Mouse (Mus musculus): ENCODE measurements around the gene Unc119. TPM values are rescaled to one million over a fixed set of nuclear protein-coding genes. Genes with fewer than 3 reads are reported as not detected.

The Unc119 gene
- polyA plus RNA-seq, 1 experiment from 2014 or later = 39.4 TPM

- no peak for ATAC-seq (ENCODE audit: low FRiP score, low TSS enrichment)
- no peaks in the 10 kb centered on the region for H3K27me3 ChIP-seq (ENCODE audit: insufficient read depth, low read length)
- H3K9ac ChIP-seq (replicated peaks; ENCODE audit: low read length) = no peak overlapping the region
- no peak overlapping the region for H3K27ac ChIP-seq (ENCODE audit: low read length)
- H3K4me1 ChIP-seq (ENCODE audit: insufficient read depth, low read length) = no peaks in the 10 kb centered on the region
- no peak overlapping the region for H3K4me3 ChIP-seq (ENCODE audit: low read length)
- no peak overlapping the region for H3K4me2 ChIP-seq (replicated peaks; ENCODE audit: low read depth, low read length)
- H3K36me3 ChIP-seq (ENCODE audit: insufficient read depth, low read length) = peaks cover 18% of the 10 kb centered on the region
- no peaks in the 10 kb centered on the region for H3K9me3 ChIP-seq (ENCODE audit: low read length)
- 93% methylated on average over 8 of the region's 8 CpGs for WGBS
Measured at GRCm38 (mm10) chr11:78337040-78337439, 6.2 kb upstream of the Unc119 start.

- Histone ChIP-seq H3K36me3 (ENCODE audit: insufficient read depth, low read length) (peaks cover 10% of the 10 kb centered on the region), H3K4me3 (ENCODE audit: low read length) (no peak overlapping the region), H3K27ac (ENCODE audit: low read length) (no peak overlapping the region), H3K9ac (replicated peaks; ENCODE audit: low read length) (no peak overlapping the region), H3K4me1 (ENCODE audit: insufficient read depth, low read length) (peaks cover 28% of the 10 kb centered on the region), H3K27me3 (ENCODE audit: insufficient read depth, low read length) (no peaks in the 10 kb centered on the region), H3K9me3 (ENCODE audit: low read length) (no peaks in the 10 kb centered on the region), H3K4me2 (replicated peaks; ENCODE audit: low read depth, low read length) (no peak overlapping the region)
- ATAC-seq (ENCODE audit: low FRiP score, low TSS enrichment) = no peak
- 73% methylated on average over 12 of the region's 12 CpGs for WGBS
Measured at GRCm38 (mm10) chr11:78341702-78342101, 1.6 kb upstream of the Unc119 start.

DNA sequence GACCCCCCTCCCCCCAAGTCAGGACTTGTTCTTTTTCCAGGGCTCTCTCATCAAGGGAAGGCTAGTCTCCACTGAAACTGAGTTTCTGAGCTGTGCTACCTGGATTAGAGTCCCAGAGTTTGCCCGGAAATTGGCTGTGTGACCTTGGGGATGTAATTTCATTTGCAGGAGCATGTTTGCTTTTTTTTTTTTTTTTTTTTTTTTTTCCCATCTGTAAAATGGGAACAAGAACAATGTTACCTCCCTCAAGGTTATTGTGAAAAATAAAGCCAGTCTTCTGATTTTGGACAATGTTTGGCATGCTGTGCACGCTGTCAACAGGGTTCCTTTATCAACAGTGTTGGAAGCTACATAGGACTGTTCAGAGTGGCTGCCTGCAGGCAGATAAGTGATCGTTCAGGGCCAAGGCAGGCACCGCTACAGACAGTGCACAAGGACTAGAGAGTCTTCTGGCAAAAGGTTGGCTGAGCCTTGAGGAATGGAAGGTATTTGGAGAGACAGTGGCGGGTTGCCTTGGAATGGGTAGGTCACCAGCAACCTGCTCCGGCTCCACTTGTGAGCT lies 1.1 kb downstream of the Unc119 start:
- peak overlapping the region; percentile 80 for H3K4me2 ChIP-seq (replicated peaks; ENCODE audit: low read depth, low read length)
- H3K9me3 ChIP-seq (ENCODE audit: low read length) = no peaks in the 10 kb centered on the region
- H3K27me3 ChIP-seq (ENCODE audit: insufficient read depth, low read length) = no peaks in the 10 kb centered on the region
- H3K4me3 ChIP-seq (ENCODE audit: low read length) = peak overlapping the region; percentile 75
- 76% methylated on average over 6 of the region's 6 CpGs for WGBS
- H3K4me1 ChIP-seq (ENCODE audit: insufficient read depth, low read length) = peaks cover 31% of the 10 kb centered on the region
- H3K9ac ChIP-seq (replicated peaks; ENCODE audit: low read length) = peak overlapping the region; percentile 77
- no peak for ATAC-seq (ENCODE audit: low FRiP score, low TSS enrichment)
- H3K36me3 ChIP-seq (ENCODE audit: insufficient read depth, low read length) = peaks cover 10% of the 10 kb centered on the region; the same call in 1 of the 2 replicates
- no peak overlapping the region; the same call in 1 of the 2 replicates for H3K27ac ChIP-seq (ENCODE audit: low read length)

DNA sequence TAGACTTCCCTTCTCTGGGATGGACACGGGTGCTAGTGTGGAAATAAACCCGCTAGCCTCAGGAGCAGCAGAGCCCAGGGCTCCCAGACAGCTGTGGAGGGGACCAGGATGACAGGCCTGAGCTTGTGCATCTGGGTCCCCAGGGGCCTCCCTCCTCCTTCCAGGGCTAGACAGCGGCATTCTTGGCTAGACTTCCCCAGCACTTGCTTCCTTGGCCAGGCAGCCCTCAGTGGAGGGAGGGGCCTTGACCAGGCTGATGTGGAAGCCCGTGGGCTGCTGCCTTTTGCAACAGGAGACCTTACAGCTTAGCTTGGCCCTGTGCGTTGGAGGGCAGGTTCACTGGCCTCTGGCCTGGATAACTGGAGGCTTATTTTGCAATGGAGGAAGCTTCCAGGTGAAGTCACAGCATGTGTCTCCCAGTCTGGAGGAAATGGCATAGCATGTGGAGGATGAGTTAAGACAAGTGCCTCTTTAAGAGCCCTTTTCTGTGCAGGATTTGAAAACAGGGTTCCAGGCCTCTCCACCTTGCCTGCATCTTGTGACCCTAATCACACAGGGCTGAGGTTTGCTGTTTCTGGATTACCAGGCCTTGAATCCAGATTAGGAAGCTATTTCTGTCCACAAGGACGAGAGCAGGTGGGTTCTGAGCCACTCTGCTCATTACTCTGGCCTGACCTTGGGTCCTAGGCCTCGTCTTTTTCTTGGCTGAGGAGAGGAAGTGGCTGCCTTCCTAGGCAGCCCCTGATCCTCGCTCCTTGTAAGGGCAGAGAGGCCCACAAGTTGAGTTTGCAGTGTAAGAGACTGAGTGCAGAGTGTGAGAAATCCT lies 1.8 kb downstream of the Unc119 start:
- Histone ChIP-seq H3K4me1 (ENCODE audit: insufficient read depth, low read length) (peaks cover 37% of the 10 kb centered on the region), H3K9ac (replicated peaks; ENCODE audit: low read length) (peak overlapping the region; percentile 3; the same call in 1 of the 2 replicates), H3K36me3 (ENCODE audit: insufficient read depth, low read length) (peaks cover 9% of the 10 kb centered on the region; the same call in 1 of the 2 replicates), H3K9me3 (ENCODE audit: low read length) (no peaks in the 10 kb centered on the region), H3K27ac (ENCODE audit: low read length) (no peak overlapping the region), H3K4me3 (ENCODE audit: low read length) (peak overlapping the region; percentile 75; the same call in 1 of the 2 replicates), H3K27me3 (ENCODE audit: insufficient read depth, low read length) (no peaks in the 10 kb centered on the region), H3K4me2 (replicated peaks; ENCODE audit: low read depth, low read length) (peak overlapping the region; percentile 80; the same call in 1 of the 2 replicates)
- peak; percentile 22; the same call in 1 of the 2 replicates for ATAC-seq (ENCODE audit: low FRiP score, low TSS enrichment)
- WGBS = 45% methylated on average over 8 of the region's 8 CpGs

DNA sequence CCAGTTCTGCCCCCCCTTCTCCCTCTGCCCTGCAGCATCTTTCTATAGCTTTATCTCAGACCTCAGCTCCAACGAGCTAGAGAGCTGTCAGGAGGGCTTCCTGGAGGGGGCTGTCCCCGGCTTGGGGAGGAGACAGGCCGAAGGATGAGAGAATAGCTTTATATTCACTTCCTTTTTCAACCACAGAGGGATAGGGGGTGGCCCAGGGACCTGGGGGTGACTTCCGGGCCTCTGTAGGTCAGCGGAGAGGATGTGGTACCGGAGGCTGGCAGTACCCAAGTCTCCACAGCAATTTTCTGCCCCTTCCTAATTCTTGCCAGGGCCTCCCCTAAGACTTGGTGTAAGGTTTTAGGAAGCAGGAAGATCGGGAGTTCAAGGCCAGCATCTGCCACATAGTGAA lies 2.5 kb downstream of the Unc119 start:
- peaks cover 7% of the 10 kb centered on the region; the same call in 1 of the 2 replicates for H3K36me3 ChIP-seq (ENCODE audit: insufficient read depth, low read length)
- ATAC-seq (ENCODE audit: low FRiP score, low TSS enrichment) = no peak
- H3K27ac ChIP-seq (ENCODE audit: low read length) = no peak overlapping the region
- no peaks in the 10 kb centered on the region for H3K27me3 ChIP-seq (ENCODE audit: insufficient read depth, low read length)
- H3K4me1 ChIP-seq (ENCODE audit: insufficient read depth, low read length) = peaks cover 37% of the 10 kb centered on the region
- 75% methylated on average over 7 of the region's 7 CpGs for WGBS
- H3K4me3 ChIP-seq (ENCODE audit: low read length) = no peak overlapping the region
- no peak overlapping the region for H3K4me2 ChIP-seq (replicated peaks; ENCODE audit: low read depth, low read length)
- H3K9me3 ChIP-seq (ENCODE audit: low read length) = no peaks in the 10 kb centered on the region
- no peak overlapping the region for H3K9ac ChIP-seq (replicated peaks; ENCODE audit: low read length)

DNA sequence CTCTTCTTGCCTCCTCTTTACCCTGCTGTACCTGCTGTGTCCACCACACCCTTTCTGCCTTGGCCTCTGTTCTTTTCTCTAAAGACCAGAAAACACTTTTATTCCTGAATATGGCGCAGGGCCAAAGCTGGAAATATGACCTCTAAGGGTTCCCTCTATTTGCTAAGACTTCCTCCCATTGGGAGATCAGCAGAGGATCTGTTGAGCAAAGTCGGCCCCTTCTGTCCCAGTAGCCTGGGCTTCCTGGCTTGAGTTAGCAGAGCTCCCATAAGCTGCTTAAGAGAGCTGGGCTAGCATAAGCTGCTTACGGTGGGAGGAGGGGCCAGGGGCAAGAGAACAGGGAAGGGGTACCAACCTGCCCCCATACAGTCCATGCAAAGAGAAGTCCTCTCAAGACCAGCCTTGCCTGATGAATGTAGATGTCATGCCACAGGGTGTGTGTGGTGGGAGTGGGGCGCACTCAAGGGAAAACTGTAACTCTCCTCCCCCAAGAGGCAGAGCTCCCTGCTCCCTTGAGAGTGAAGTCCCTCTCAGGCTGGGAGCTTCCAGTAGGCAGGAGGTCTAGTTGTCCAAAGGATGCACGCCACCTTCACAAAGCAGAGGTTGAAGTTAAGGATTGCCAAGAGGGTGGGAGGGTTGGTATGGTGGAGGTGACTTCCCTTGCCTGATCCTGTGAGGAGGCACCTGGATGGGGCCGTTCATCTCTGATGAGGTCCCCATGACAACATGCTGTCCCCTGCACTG lies 3.2 kb downstream of the Unc119 start:
- Histone ChIP-seq H3K4me3 (ENCODE audit: low read length) (no peak overlapping the region), H3K27ac (ENCODE audit: low read length) (no peak overlapping the region), H3K27me3 (ENCODE audit: insufficient read depth, low read length) (no peaks in the 10 kb centered on the region), H3K4me2 (replicated peaks; ENCODE audit: low read depth, low read length) (no peak overlapping the region), H3K4me1 (ENCODE audit: insufficient read depth, low read length) (peaks cover 37% of the 10 kb centered on the region), H3K9ac (replicated peaks; ENCODE audit: low read length) (peak overlapping the region; percentile 23), H3K9me3 (ENCODE audit: low read length) (no peaks in the 10 kb centered on the region), H3K36me3 (ENCODE audit: insufficient read depth, low read length) (peaks cover 7% of the 10 kb centered on the region; the same call in 1 of the 2 replicates)
- WGBS = 84% methylated on average over 6 of the region's 6 CpGs
- no peak for ATAC-seq (ENCODE audit: low FRiP score, low TSS enrichment)

DNA sequence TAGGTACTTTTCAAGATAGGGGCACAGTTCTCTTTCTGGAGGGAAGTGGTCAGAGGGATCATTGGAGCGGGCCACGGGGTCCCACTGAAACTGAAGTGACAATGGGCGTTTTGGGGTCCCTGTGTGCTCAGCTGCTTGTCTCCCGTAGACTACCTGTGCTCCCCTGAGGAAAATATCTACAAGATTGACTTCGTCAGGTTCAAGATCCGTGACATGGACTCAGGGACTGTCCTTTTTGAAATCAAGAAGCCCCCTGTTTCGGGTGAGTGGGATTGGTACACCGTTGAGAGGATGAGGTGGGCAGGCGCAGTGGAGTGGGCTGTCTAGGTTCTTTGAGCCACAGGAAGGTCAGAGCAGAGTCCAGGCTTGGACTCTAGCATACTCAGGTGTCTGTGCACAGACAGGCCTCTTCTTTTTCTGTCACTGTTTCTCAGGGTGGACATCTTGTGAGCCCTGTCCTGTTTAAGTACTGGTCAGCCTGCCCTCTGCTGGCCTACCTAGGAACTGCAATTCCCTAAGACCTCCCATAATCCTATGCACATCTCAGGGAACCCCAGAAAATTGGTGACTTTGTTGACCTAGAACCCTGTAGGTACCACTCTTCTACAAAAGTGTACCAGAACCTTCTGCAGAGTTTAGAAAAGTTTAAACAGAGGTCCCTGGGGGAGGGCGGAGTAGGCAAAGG lies 3.9 kb downstream of the Unc119 start:
- H3K9me3 ChIP-seq (ENCODE audit: low read length) = no peaks in the 10 kb centered on the region
- H3K4me1 ChIP-seq (ENCODE audit: insufficient read depth, low read length) = peaks cover 37% of the 10 kb centered on the region
- no peak overlapping the region for H3K27ac ChIP-seq (ENCODE audit: low read length)
- H3K27me3 ChIP-seq (ENCODE audit: insufficient read depth, low read length) = no peaks in the 10 kb centered on the region
- no peak for ATAC-seq (ENCODE audit: low FRiP score, low TSS enrichment)
- H3K4me3 ChIP-seq (ENCODE audit: low read length) = no peak overlapping the region
- H3K36me3 ChIP-seq (ENCODE audit: insufficient read depth, low read length) = peaks cover 7% of the 10 kb centered on the region; the same call in 1 of the 2 replicates
- WGBS = 84% methylated on average over 10 of the region's 10 CpGs
- no peak overlapping the region for H3K4me2 ChIP-seq (replicated peaks; ENCODE audit: low read depth, low read length)
- no peak overlapping the region for H3K9ac ChIP-seq (replicated peaks; ENCODE audit: low read length)

DNA sequence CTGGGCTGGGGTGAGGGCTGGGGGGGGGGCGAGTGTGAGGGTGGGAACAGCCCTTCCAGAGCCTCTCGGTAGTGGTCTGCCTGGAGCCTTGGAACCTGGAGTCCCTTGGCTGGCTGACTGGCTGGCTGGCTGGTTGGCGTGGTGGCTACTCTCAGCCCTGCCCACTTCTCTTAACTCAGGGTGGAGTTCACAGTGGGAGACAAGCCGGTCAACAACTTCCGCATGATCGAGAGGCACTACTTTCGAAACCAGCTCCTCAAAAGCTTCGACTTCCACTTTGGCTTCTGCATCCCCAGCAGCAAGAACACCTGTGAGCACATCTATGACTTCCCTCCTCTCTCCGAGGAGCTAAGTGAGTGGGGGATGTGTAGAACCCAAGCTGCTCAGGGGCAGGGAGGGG lies 4.6 kb downstream of the Unc119 start:
- peaks cover 7% of the 10 kb centered on the region; the same call in 1 of the 2 replicates for H3K36me3 ChIP-seq (ENCODE audit: insufficient read depth, low read length)
- H3K9me3 ChIP-seq (ENCODE audit: low read length) = no peaks in the 10 kb centered on the region
- H3K4me2 ChIP-seq (replicated peaks; ENCODE audit: low read depth, low read length) = no peak overlapping the region
- H3K27me3 ChIP-seq (ENCODE audit: insufficient read depth, low read length) = no peaks in the 10 kb centered on the region
- H3K9ac ChIP-seq (replicated peaks; ENCODE audit: low read length) = no peak overlapping the region
- ATAC-seq (ENCODE audit: low FRiP score, low TSS enrichment) = no peak
- H3K4me1 ChIP-seq (ENCODE audit: insufficient read depth, low read length) = peaks cover 36% of the 10 kb centered on the region
- 74% methylated on average over 9 of the region's 9 CpGs for WGBS
- H3K27ac ChIP-seq (ENCODE audit: low read length) = no peak overlapping the region
- H3K4me3 ChIP-seq (ENCODE audit: low read length) = no peak overlapping the region

DNA sequence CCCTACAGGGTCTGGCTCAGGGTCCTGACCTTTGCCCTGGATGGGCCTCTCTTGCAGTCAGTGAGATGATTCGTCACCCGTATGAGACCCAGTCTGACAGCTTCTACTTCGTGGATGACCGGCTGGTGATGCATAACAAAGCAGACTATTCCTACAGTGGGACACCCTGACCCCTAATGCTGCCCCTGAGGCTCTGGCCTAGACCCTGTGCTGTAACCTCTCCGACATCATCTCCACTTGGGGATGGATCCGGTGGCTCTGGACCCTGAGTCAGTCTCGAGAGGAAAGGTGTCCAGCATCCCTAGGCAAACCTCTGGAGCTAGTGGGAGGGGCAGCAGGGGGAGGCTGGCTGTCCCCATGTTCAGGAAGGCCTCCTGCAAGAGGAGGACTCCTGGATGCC lies 5.2 kb downstream of the Unc119 start:
- Histone ChIP-seq H3K4me1 (ENCODE audit: insufficient read depth, low read length) (peaks cover 33% of the 10 kb centered on the region), H3K4me3 (ENCODE audit: low read length) (no peak overlapping the region), H3K9me3 (ENCODE audit: low read length) (no peaks in the 10 kb centered on the region), H3K27me3 (ENCODE audit: insufficient read depth, low read length) (no peaks in the 10 kb centered on the region), H3K9ac (replicated peaks; ENCODE audit: low read length) (no peak overlapping the region), H3K27ac (ENCODE audit: low read length) (no peak overlapping the region), H3K36me3 (ENCODE audit: insufficient read depth, low read length) (peaks cover 7% of the 10 kb centered on the region; the same call in 1 of the 2 replicates), H3K4me2 (replicated peaks; ENCODE audit: low read depth, low read length) (no peak overlapping the region)
- ATAC-seq (ENCODE audit: low FRiP score, low TSS enrichment) = no peak
- WGBS = 49% methylated on average over 7 of the region's 7 CpGs
